Mouse (Mus musculus) hindbrain, embryonic 16.5 days (tissue): ENCODE measurements around the gene Hist1h2bq. TPM values are rescaled to one million over a fixed set of nuclear protein-coding genes. Genes with fewer than 3 reads are reported as not detected.

Source experiments
- microRNA-seq: library from miRNA; unstranded; fragments of <30 nt; microRNA quantifications from one replicate; pipeline ENCODE4, GENCODE M21; 2017
- polyA plus RNA-seq: library from polyadenylated mRNA; unstranded; fragments of >200 nt; fragmentation: Nextera tagmentation; extraction: Ambion mirVana; gene quantifications from 2 replicates; pipeline ENCODE4 v1.2.1, GENCODE M21; 2015

Gene Hist1h2bq
- polyA plus RNA-seq, 1 experiment from 2014 or later: 4.4 TPM

Small RNA genes lying within 50 kb of the gene (microRNA-seq; reads per million reads assigned to microRNA genes)
- not detected for gene Gm19658
- gene Gm44346: not detected
- not detected for gene Gm44466

Other genes starting within 250 kb of the Hist1h2bq start
- gene Olfr1364, start 228.4 kb downstream of the Hist1h2bq start, polyA plus RNA-seq: not detected in 2 replicates
- gene Olfr1362, start 196.2 kb downstream of the Hist1h2bq start, polyA plus RNA-seq: not detected in 2 replicates
- gene Olfr11, start 167.7 kb downstream of the Hist1h2bq start, polyA plus RNA-seq: 0.05 TPM in 1 of 2 replicates, not detected in the other
- not detected in 2 replicates for gene Olfr1361, start 146.8 kb downstream of the Hist1h2bq start, polyA plus RNA-seq
- not detected in 2 replicates for gene Olfr1360, start 132.8 kb downstream of the Hist1h2bq start, polyA plus RNA-seq
- gene Olfr1359, start 112.1 kb downstream of the Hist1h2bq start, polyA plus RNA-seq: not detected in 2 replicates
- not detected in 2 replicates for gene Hist1h2bl, start 94.1 kb downstream of the Hist1h2bq start, polyA plus RNA-seq
- gene Hist1h2ai, start 93.8 kb downstream of the Hist1h2bq start, polyA plus RNA-seq: 5.1 and 6.5 TPM in 2 replicates
- 0.98 TPM in 1 of 2 replicates, not detected in the other for gene Hist1h3h, start 92.5 kb downstream of the Hist1h2bq start, polyA plus RNA-seq
- gene Hist1h2bm, start 88.2 kb downstream of the Hist1h2bq start, polyA plus RNA-seq: 0.50 and 1.2 TPM in 2 replicates
- gene Hist1h4j, start 75.1 kb downstream of the Hist1h2bq start, polyA plus RNA-seq: 0.35 and 0.55 TPM in 2 replicates
- gene Hist1h4k, start 59.7 kb downstream of the Hist1h2bq start, polyA plus RNA-seq: not detected in 2 replicates
- gene Hist1h2ak, start 56.4 kb downstream of the Hist1h2bq start, polyA plus RNA-seq: 3.3 and 4.8 TPM in 2 replicates
- not detected in 2 replicates for gene Hist1h2bn, start 56.1 kb downstream of the Hist1h2bq start, polyA plus RNA-seq
- 2.7 and 3.1 TPM in 2 replicates for gene Hist1h1b, start 29.6 kb downstream of the Hist1h2bq start, polyA plus RNA-seq
- gene Hist1h3i, start 26.8 kb downstream of the Hist1h2bq start, polyA plus RNA-seq: 19.4 and 19.7 TPM in 2 replicates
- gene Hist1h2an, start 23.0 kb downstream of the Hist1h2bq start, polyA plus RNA-seq: 1.2 TPM in 1 of 2 replicates, not detected in the other
- gene Hist1h2bp, start 22.7 kb downstream of the Hist1h2bq start, polyA plus RNA-seq: not detected in 2 replicates
- gene Hist1h2ao, start 268 bp upstream of the Hist1h2bq start, polyA plus RNA-seq: not detected in 2 replicates
- gene Hist1h4m, start 1.5 kb upstream of the Hist1h2bq start, polyA plus RNA-seq: not detected in 2 replicates
- 2.9 and 4.2 TPM in 2 replicates for gene Hist1h4n, start 22.0 kb upstream of the Hist1h2bq start, polyA plus RNA-seq
- gene Hist1h2ap, start 23.3 kb upstream of the Hist1h2bq start, polyA plus RNA-seq: 530 and 568 TPM in 2 replicates
- gene Hist1h2br, start 23.5 kb upstream of the Hist1h2bq start, polyA plus RNA-seq: 3.8 and 4.2 TPM in 2 replicates
- gene Zfp184, start 134.9 kb upstream of the Hist1h2bq start, polyA plus RNA-seq: 10.6 and 12.4 TPM in 2 replicates
- gene Pom121l2, start 171.0 kb upstream of the Hist1h2bq start, polyA plus RNA-seq: not detected in 2 replicates
- not detected in 2 replicates for gene Prss16, start 199.5 kb upstream of the Hist1h2bq start, polyA plus RNA-seq
- gene Hist1h2ah, start 225.4 kb upstream of the Hist1h2bq start, polyA plus RNA-seq: not detected in 2 replicates
- 0.70 and 0.87 TPM in 2 replicates for gene Hist1h2bk, start 225.7 kb upstream of the Hist1h2bq start, polyA plus RNA-seq
- 6.5 and 6.7 TPM in 2 replicates for gene Hist1h4i, start 231.2 kb upstream of the Hist1h2bq start, polyA plus RNA-seq
- gene Hist1h2ag, start 232.7 kb upstream of the Hist1h2bq start, polyA plus RNA-seq: 3.0 and 5.8 TPM in 2 replicates
- 2.2 and 2.5 TPM in 2 replicates for gene Hist1h2bj, start 233.0 kb upstream of the Hist1h2bq start, polyA plus RNA-seq